Mouse (Mus musculus) right cerebral cortex, postnatal 4 days (tissue): ENCODE data around the gene Kansl1l.

Experiments
- DNase-seq: peaks from one replicate; pipeline ENCODE4 v3.0.0-alpha.2; 2022

Gene Kansl1l

DNA sequence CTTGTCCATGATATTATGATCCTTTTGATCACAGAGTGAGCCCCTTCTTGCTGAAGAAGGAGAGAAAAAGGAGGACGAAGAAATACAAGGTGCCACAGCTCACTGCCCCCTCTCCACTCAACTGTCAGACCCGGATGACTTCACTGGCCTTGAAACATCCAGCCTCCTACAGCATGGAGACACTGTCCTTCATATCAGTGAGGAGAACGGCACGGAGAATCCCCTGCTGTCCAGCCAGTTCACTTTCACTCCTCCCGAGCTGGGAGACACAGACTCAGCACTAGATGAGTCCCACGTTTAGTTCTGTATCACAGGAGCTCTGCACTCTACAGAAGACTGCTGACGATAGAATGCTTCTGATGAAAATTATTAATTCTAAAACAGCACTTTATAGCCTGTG lies 122.1 kb downstream of the Kansl1l start:
- no peak for DNase-seq

DNA sequence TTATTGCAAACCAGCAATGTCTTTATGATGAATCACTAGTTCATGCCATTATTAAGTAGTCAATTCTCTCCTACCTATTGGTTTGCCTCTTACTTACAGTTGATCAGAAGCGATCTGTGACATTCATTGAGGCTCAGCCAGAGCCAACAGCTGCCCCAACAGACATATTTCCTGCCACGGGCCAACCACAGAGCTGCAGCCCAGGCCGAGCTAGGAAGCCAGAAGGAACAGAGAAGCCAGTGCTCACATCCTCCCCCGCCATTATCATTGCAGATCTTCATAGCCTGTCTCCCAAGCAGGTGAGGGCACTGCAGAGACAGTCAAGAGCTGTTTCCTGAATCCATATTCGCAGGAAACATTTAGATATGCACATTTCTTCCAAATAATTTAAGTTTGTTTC lies 123.1 kb downstream of the Kansl1l start:
- DNase-seq: no peak

DNA sequence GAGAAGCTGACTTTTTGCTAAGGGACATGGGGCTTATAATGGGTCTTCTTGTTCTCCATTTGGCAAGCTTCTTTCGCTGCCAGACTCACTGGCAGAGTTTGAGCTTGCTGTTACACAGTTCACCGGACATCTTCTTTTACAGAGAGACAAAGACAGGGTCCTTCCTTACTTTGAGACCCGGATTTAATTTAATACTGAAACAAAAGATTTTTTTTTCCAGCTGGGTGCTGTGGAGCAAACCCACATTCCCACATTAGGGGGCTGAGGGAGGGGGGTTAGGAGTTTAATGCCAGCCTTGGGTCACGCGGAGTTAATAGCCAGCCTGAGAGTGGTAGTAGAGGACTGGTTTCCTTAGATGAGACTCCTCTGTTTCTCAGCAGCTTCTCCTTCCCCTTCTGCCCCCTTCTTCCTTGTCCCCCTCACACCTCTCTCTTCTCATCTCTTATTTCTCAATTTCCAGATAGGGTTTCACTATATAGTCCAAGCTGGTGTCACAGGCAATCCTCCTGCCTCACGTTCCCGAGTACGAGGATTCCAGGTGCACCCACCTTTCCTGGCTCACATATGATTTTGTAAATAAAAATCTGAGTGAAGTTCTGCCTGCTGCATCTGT lies 124.5 kb downstream of the Kansl1l start:
- DNase-seq: no peak

DNA sequence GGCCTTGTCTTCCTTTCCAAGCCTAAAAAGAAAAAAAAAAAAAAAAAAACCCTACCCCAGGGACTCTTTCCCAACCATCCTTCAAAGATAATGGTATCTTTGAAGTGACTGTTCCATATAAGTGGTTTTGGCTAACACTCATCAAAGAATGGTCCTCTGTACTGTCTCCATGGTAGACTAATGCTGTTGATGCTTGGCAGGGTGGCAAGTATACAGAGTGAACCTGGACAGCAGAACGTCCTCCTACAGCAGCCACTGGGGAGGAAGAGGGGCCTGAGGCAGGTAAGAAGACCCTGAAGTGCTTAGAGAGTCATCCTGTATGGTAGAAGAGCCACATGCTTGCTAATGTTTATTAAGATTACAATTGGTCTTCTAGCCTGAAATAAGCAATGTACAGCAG lies 125.1 kb downstream of the Kansl1l start:
- DNase-seq: no peak

- DNase-seq: no peak
Measured at GRCm38 (mm10) chr1:66691772-66692171, 125.6 kb downstream of the Kansl1l start.

- DNase-seq: no peak
Measured at GRCm38 (mm10) chr1:66682974-66683373, 134.4 kb downstream of the Kansl1l start.

GRCm38 (mm10) chr1:66678662-66679061 lies 138.7 kb downstream of the Kansl1l start:
- DNase-seq: no peak

GRCm38 (mm10) chr1:66677928-66678327 lies 139.4 kb downstream of the Kansl1l start:
- no peak for DNase-seq

- DNase-seq: no peak
Measured at GRCm38 (mm10) chr1:66672812-66673211, 144.6 kb downstream of the Kansl1l start.

DNA sequence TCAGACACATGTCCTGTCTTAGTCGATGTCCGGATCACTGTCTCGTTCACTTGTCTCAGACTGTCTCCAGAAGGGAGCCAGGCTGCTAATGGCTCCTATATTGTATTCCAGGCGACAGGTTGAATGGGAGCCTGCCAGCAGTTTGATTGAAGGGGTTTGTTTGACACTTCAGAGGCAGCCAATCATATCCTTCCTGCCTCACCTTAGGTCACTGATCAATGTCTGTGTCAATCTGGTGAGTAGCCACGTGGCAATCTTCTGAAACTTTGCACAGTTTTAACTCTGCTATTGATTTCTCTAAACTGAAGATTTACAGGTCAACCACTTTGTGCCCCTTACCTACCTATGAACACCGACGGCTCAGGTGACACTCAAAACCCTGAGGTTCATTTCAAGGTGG lies 145.9 kb downstream of the Kansl1l start:
- DNase-seq: no peak
